Mouse (Mus musculus): ENCODE results near the gene Rpl19. TPM values are rescaled to one million over a fixed set of nuclear protein-coding genes. Genes with fewer than 3 reads are reported as not detected.

Gene Rpl19
- polyA plus RNA-seq, 1 experiment from 2014 or later = 1,159 TPM

DNA sequence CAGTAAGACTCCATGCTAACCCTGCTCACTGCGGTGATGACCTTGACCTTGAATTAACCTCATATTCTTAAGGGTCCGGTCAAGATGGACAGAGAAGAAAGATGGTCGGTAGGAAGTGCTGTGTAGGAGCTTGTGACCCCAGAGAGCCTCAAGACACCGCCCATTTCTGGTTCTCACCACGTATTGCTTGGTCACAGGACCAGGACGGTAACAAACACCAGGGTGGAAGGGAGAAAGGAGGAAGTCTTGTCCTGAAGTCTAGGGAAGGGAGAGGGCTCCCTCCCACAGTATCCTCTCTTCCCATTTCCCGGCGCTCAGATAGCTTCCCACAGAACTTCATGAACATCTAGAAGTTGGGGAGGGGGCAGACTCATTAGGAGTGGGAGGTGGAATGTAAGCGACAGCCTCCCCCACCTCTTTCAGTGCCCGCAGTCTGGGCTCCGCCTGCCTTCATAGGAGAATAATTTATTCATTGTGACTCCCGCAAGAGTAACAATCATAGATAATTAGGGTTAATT, 25.2 kb downstream of the Rpl19 start:
- Histone ChIP-seq H3K4me3 (peak overlapping the region; percentile 56), H3K4me1 (peaks cover 34% of the 10 kb centered on the region), H3K27ac (replicated peaks) (no peak overlapping the region), H3K27me3 (ENCODE audit: low read depth, poor library complexity, severe bottlenecking) (peaks cover 90% of the 10 kb centered on the region), H3K36me3 (no peaks in the 10 kb centered on the region), H3K9me3 (replicated peaks) (no peaks in the 10 kb centered on the region)
- 11% methylated on average over 12 of the region's 12 CpGs for WGBS
- DNase-seq (ENCODE audit: low spot score) = no peak

DNA sequence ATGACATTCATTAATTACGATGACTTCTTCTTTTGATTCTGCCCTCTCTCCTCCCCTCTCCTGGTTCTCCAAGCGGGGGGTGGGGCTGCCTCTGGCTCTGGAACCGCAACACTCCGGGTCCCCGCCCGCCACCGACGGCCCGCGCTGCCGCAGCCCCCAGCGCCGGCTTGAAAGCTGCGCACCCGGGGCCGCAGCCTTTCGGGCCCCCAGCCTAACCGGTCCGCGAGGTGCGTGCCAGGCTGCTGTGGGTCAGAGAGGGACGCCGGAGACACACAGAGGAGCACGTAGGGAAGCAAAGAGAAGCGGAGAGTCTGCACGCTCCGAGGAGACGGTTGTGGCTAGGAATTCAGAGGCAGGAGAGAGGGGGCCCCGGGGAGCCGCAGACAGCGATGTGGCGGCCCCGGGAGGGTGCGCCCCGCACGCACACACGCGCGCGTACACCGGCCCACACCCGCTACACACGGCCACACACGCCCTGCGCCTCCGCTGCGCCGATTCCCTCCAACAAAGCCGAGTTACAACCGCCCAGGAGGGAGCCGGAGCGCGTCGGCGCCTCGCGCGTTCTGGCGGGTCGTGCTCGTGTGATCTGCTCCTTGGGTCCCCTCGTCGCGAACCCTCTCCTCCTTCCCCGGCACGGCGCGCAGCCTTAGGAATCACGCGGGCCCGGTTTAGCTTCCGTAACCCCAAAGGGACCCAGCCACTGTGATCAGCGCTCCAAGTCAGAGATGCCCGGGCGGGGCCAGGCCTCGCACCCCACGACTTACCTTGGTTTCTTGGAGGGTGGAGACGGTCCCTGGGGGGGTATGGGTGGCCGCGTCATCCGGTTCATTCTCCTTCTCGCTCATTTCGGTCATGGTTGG, 25.8 kb downstream of the Rpl19 start:
- no peaks in the 10 kb centered on the region for H3K9me3 ChIP-seq (replicated peaks)
- peak; percentile 44 for DNase-seq (ENCODE audit: low spot score)
- peaks cover 95% of the 10 kb centered on the region for H3K27me3 ChIP-seq (ENCODE audit: low read depth, poor library complexity, severe bottlenecking)
- WGBS = under 1% methylated on average over 83 of the region's 83 CpGs
- peaks cover 37% of the 10 kb centered on the region for H3K4me1 ChIP-seq
- H3K4me3 ChIP-seq = peak overlapping the region; percentile 56
- no peaks in the 10 kb centered on the region for H3K36me3 ChIP-seq
- peak overlapping the region; percentile 66 for H3K27ac ChIP-seq (replicated peaks)

DNA sequence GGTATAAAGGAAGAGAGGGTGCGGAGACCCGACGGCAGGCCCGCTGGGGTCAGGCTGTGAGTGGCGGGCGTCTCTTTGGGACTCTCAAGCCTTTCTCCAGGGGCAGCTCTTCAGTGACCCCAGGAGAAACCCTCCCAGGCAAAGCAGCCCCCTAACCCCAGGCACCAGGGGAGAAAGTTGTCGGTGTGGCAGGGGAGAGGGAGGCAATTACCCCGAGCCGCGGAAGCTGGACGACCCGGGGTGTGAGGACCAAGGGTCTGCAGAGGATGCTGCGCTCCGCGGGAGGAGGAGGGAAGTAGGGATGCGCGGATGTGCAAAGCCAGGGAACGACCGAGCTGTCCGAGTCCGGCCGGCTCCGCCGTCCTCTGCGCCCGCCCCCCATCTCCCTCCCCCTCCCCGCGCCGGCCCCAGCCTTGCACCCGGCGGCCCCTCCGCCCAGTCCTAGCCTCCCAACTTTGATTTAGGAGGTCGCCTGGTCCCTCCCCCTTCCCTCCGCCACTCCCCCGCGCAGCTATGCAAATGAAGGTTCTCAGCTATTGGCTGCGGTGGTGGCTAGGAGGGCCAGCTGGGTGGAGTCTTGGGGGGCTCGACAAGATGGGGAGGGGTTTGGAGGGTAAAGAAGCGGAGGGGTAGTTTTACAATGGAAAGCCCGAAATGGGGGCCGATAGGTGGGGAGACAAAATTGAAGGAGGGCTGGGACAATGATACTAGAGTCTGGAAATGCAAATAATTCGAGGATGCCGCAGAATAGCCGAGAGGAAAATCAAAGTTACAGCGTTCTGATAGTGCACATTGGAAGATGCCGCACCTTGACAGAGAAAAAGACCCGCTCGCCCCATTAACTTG, 26.7 kb downstream of the Rpl19 start, which contains the start of gene Stac2:
TSS of gene Stac2 (minus strand) at position 474 of the 846 bp plus-strand sequence.
- no peaks in the 10 kb centered on the region for H3K36me3 ChIP-seq
- peak within 1 kb of the TSS; percentile 56 for H3K4me3 ChIP-seq
- peak; percentile 90 for DNase-seq (ENCODE audit: low spot score)
- peak within 1 kb of the TSS; percentile 66 for H3K27ac ChIP-seq (replicated peaks)
- peaks cover 39% of the 10 kb centered on the region for H3K4me1 ChIP-seq
- H3K27me3 ChIP-seq (ENCODE audit: low read depth, poor library complexity, severe bottlenecking) = peaks cover 92% of the 10 kb centered on the region
- H3K9me3 ChIP-seq (replicated peaks) = no peaks in the 10 kb centered on the region
- WGBS = 2% methylated on average over 46 of the region's 48 CpGs

DNA sequence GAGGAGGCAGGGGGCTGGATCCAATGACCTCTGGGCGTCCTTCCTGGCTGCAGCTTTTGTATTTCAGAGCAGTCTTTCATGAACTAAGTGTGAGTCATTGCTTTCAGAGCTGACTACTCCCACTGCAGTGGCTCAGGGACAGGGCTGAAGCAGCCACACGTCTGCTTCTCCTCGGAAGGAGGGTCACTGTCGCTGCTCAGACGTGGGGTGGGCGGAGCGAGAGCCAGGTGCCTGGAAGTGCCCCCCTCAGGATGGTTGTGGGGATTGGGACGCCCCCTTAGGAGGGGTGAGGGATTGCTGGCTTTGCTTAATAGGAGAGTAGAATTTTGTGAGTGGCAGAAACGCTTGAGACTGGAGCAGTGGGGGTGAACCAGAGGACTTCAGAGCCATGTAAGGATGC, 31.0 kb downstream of the Rpl19 start:
- 36% methylated on average over 9 of the region's 9 CpGs for WGBS
- no peak overlapping the region for H3K27ac ChIP-seq (replicated peaks)
- H3K9me3 ChIP-seq (replicated peaks) = no peaks in the 10 kb centered on the region
- DNase-seq (ENCODE audit: low spot score) = no peak
- peaks cover 34% of the 10 kb centered on the region for H3K4me1 ChIP-seq
- H3K27me3 ChIP-seq (ENCODE audit: low read depth, poor library complexity, severe bottlenecking) = peaks cover 63% of the 10 kb centered on the region
- H3K36me3 ChIP-seq = no peaks in the 10 kb centered on the region
- H3K4me3 ChIP-seq = no peak overlapping the region

DNA sequence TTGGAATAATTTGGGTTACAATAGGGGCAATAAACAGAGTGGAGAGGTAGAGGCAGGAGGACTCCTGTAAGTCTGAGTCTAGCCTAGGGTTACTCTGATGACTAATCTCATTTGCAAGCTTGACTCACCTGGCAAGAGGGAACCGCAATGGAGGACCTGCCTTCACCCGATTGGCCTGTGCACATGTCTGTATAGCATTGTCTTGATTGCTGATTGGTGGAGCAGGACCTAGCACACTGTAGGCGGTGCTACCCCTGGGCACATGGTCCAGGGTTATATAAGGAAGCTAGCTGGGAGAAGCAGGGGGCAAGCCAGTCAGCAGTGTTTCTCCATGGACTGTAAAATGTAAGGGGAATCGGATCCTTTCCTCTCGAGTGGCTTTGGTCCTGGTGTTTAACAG, 31.5 kb downstream of the Rpl19 start:
- no peak for DNase-seq (ENCODE audit: low spot score)
- no peaks in the 10 kb centered on the region for H3K36me3 ChIP-seq
- no peaks in the 10 kb centered on the region for H3K9me3 ChIP-seq (replicated peaks)
- H3K27me3 ChIP-seq (ENCODE audit: low read depth, poor library complexity, severe bottlenecking) = peaks cover 58% of the 10 kb centered on the region
- WGBS = 88% methylated on average over 5 of the region's 5 CpGs
- H3K4me1 ChIP-seq = peaks cover 29% of the 10 kb centered on the region
- H3K27ac ChIP-seq (replicated peaks) = no peak overlapping the region
- no peak overlapping the region for H3K4me3 ChIP-seq

DNA sequence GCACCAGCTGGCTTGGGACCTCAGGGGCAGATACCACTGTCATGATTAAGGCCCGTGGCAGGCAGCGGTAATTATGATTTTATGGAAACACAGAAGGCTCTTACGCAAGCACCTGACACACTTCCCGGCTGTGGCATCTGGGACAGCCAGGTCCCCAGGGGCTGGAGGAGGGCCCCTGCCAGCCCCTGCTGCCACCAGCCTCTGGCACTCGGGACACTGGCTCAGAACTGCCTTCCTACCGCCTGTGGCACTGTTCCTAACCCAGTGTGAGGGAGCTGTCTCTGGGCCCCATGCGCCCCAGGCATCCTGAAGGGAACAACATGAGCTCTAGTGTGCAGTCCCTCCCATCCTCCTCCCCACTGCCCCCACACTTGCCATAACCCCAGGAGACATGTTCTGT, 33.2 kb downstream of the Rpl19 start:
- H3K4me1 ChIP-seq = peaks cover 20% of the 10 kb centered on the region
- 77% methylated on average over 7 of the region's 7 CpGs for WGBS
- no peak for DNase-seq (ENCODE audit: low spot score)
- no peak overlapping the region; the same call in 1 of the 2 replicates for H3K27ac ChIP-seq (replicated peaks)
- H3K27me3 ChIP-seq (ENCODE audit: low read depth, poor library complexity, severe bottlenecking) = peaks cover 41% of the 10 kb centered on the region
- H3K36me3 ChIP-seq = no peaks in the 10 kb centered on the region
- H3K9me3 ChIP-seq (replicated peaks) = no peaks in the 10 kb centered on the region
- no peak overlapping the region for H3K4me3 ChIP-seq

DNA sequence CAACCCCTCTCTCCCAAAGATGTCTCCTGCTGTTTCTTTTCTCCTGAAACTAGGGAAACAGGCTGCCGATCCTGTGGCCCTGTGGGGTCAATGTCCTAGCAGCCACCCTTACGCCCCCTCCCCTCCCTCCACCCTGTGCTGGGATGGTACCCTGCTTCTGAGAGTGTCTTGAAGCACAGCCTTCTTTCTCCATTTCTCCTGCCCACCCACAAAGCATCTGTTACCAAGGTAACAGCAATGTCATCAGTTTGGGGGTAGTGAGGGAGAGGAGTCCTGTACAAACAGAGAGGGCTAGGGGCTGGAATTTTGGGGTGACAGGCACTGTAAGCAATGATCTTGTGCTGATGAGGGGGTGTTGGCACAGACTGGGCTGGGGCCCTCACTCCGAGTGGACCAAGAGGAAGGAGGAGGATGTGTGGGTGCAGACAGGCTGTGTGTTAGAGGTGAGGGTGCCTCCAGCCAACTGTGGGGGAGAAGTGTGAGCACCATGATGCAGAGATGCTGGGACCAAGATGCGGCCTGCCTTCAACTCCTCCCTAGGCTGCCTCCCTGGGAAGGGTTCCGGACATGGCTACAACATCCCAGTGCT, 33.7 kb downstream of the Rpl19 start:
- 80% methylated on average over 5 of the region's 5 CpGs for WGBS
- DNase-seq (ENCODE audit: low spot score) = no peak
- H3K27ac ChIP-seq (replicated peaks) = no peak overlapping the region; the same call in 1 of the 2 replicates

DNA sequence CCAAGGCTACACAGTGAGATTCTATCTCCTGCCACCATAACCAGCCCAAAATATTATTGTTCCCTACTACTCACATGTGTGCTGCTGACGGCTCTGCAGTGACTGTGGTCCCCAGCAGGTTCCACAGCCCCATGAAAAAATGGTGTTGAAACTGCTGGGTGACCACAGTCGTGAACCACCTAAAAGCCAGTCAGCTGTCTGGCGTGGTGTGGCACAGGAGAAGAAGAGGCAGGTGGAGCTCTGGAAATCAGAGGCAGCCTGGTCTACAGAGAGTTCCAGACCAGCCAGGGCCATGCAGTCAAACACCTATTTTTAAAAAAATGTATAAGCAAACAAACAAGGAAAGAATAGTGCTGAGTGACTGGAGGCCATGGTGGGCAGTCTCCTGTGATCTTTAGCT, 34.9 kb downstream of the Rpl19 start:
- no peak for DNase-seq (ENCODE audit: low spot score)
- H3K27ac ChIP-seq (replicated peaks) = no peak overlapping the region
- H3K27me3 ChIP-seq (ENCODE audit: low read depth, poor library complexity, severe bottlenecking) = peaks cover 28% of the 10 kb centered on the region; the same call in 1 of the 2 replicates
- no peaks in the 10 kb centered on the region for H3K9me3 ChIP-seq (replicated peaks)
- H3K36me3 ChIP-seq = no peaks in the 10 kb centered on the region
- WGBS = 83% methylated on average over 3 of the region's 3 CpGs
- no peak overlapping the region for H3K4me3 ChIP-seq
- peaks cover 31% of the 10 kb centered on the region for H3K4me1 ChIP-seq

More for the DNA sequence above, 33.7 kb downstream of the Rpl19 start:
- Histone ChIP-seq H3K4me1 (peaks cover 25% of the 10 kb centered on the region), H3K27me3 (ENCODE audit: low read depth, poor library complexity, severe bottlenecking) (peaks cover 36% of the 10 kb centered on the region), H3K9me3 (replicated peaks) (no peaks in the 10 kb centered on the region), H3K36me3 (no peaks in the 10 kb centered on the region), H3K4me3 (no peak overlapping the region)

DNA sequence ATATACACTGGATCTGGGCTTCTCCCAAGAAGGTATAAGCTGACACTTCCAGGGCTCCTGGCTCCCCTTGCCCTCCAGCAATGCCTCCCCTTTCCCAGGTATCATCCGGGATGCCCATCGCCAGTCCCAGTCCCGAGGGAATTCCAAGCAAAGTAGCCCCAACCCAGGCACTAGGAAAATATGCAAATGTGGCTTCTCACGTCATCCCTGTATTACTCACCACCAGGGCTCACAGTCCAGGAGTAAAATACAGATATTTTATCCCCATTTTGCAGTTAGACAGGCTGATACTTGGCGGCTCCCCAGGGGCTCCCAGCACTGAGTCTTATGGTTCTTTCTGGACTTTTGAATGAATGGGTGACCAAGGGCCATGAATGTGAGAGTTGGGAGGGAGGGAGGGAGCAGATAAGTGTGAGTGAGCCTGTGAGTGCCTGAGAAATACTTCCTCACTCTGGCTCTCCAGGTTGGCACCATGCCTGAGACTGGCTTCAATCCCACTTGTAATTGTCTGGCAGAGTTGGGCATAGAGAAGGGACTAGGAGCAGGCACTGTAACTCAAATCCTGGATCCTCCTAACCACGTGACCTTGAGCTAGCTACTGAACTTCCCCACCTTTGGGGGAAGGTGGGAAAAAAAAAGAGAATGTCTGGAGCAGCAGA, 35.5 kb downstream of the Rpl19 start:
- Histone ChIP-seq H3K4me3 (no peak overlapping the region), H3K27ac (replicated peaks) (no peak overlapping the region), H3K36me3 (no peaks in the 10 kb centered on the region), H3K4me1 (peaks cover 31% of the 10 kb centered on the region), H3K27me3 (ENCODE audit: low read depth, poor library complexity, severe bottlenecking) (peaks cover 22% of the 10 kb centered on the region; the same call in 1 of the 2 replicates), H3K9me3 (replicated peaks) (no peaks in the 10 kb centered on the region)
- 59% methylated on average over 6 of the region's 6 CpGs for WGBS
- no peak for DNase-seq (ENCODE audit: low spot score)

DNA sequence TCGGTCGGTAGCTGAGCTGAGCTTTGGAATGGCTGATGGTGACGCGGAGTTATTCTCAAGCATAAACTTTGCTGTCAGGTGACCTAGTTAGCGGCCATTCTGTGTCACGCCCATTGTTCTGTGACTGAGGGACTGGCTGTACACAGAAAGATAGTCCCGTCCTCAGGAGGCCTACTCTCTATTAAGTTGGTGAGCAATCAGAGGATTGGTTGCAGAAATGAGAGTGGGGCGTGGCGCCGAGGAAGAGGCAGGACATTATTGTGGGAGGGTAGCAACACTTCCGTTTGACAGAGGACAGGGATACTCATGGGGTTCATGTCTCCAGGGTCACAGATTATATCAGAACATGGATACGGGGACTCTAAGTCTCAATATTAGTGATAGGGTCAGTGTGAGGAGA, 39.7 kb downstream of the Rpl19 start:
- Histone ChIP-seq H3K27me3 (ENCODE audit: low read depth, poor library complexity, severe bottlenecking) (no peaks in the 10 kb centered on the region), H3K9me3 (replicated peaks) (no peaks in the 10 kb centered on the region; the same call in 1 of the 2 replicates), H3K4me3 (no peak overlapping the region), H3K27ac (replicated peaks) (no peak overlapping the region), H3K36me3 (no peaks in the 10 kb centered on the region), H3K4me1 (peaks cover 12% of the 10 kb centered on the region)
- WGBS = 92% methylated on average over 12 of the region's 12 CpGs
- no peak for DNase-seq (ENCODE audit: low spot score)

DNA sequence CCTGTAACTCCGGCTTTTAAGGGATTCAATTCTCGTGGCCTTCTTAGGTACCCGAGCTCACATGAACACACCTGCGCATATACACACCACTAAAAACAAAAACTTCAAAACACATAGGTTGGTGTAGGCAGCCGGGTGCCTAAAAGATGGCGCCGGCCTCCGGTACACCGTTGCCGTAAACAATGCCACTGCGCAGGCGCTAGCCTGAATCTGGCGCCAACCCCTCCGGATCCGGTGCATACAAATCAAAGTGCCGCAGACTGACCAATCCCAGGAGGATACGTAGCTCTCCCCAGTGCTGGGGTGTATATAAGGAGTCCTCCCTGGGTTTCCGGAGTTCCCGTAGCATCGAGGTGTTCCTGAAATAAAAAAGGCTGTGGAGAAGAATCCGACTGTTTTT, 40.7 kb downstream of the Rpl19 start:
- H3K36me3 ChIP-seq = no peaks in the 10 kb centered on the region
- no peak for DNase-seq (ENCODE audit: low spot score)
- no peak overlapping the region for H3K27ac ChIP-seq (replicated peaks)
- no peak overlapping the region for H3K4me3 ChIP-seq
- no peaks in the 10 kb centered on the region; the same call in 1 of the 2 replicates for H3K9me3 ChIP-seq (replicated peaks)
- peaks cover 12% of the 10 kb centered on the region for H3K4me1 ChIP-seq
- 94% methylated on average over 21 of the region's 21 CpGs for WGBS
- no peaks in the 10 kb centered on the region for H3K27me3 ChIP-seq (ENCODE audit: low read depth, poor library complexity, severe bottlenecking)

DNA sequence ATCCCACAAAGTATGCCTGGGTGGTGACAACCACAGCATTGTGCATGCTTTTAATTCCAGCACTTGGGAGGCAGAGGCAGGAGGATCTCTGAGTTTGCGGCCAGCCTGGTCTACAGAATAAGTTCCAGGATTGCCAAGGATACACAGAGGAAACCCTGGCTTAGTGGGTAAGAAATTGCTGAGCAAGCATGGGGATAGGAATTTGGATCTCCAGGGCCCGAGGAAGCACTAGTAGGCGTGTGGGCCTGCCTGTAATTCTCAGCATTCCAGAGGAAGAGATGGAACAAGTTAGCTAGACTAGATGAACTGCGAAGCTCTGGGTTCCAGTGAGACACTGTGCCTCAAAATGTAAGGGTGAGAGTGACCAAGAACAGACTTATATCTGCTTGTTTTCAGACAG, 46.9 kb downstream of the Rpl19 start:
- H3K27me3 ChIP-seq (ENCODE audit: low read depth, poor library complexity, severe bottlenecking) = no peaks in the 10 kb centered on the region
- 0 out of 2 replicates have a peak, but pooled peaks cover 3% of the 10 kb centered on the region for H3K9me3 ChIP-seq (replicated peaks)
- H3K4me1 ChIP-seq = peaks cover 6% of the 10 kb centered on the region
- no peak overlapping the region for H3K27ac ChIP-seq (replicated peaks)
- WGBS = 95% methylated on average over 4 of the region's 4 CpGs
- no peaks in the 10 kb centered on the region for H3K36me3 ChIP-seq
- H3K4me3 ChIP-seq = no peak overlapping the region
- DNase-seq (ENCODE audit: low spot score) = no peak
